Mouse (Mus musculus): ENCODE results near the gene Myh7b.

Gene Myh7b

GRCm38 (mm10) chr2:155610978-155611377 is at the start of gene Myh7b:
Gene Myh7b, plus strand, starts transcription at chr2:155611212.
- no peak for DNase-seq (ENCODE audit: low spot score)

GRCm38 (mm10) chr2:155562209-155562608 is 48.8 kb upstream of the Myh7b start:
- no peak for DNase-seq (ENCODE audit: low spot score)

- DNase-seq (ENCODE audit: low spot score), result no peak
Measured at GRCm38 (mm10) chr2:155562934-155563333, 48.1 kb upstream of the Myh7b start.

GRCm38 (mm10) chr2:155567751-155568150 is 43.3 kb upstream of the Myh7b start:
- no peak for DNase-seq (ENCODE audit: low spot score)

GRCm38 (mm10) chr2:155569223-155569807 is 41.7 kb upstream of the Myh7b start:
- no peak for DNase-seq (ENCODE audit: low spot score)

GRCm38 (mm10) chr2:155573001-155573400 is 38.0 kb upstream of the Myh7b start:
- no peak for DNase-seq (ENCODE audit: low spot score)

GRCm38 (mm10) chr2:155573996-155574395 is 37.0 kb upstream of the Myh7b start:
- no peak for DNase-seq (ENCODE audit: low spot score)

GRCm38 (mm10) chr2:155574700-155575099 is 36.3 kb upstream of the Myh7b start:
- DNase-seq (ENCODE audit: low spot score), result no peak

- DNase-seq (ENCODE audit: low spot score), result no peak
Measured at GRCm38 (mm10) chr2:155576656-155577055, 34.4 kb upstream of the Myh7b start.

- DNase-seq (ENCODE audit: low spot score), result no peak
Measured at GRCm38 (mm10) chr2:155580331-155580730, 30.7 kb upstream of the Myh7b start.

- no peak for DNase-seq (ENCODE audit: low spot score)
Measured at GRCm38 (mm10) chr2:155582384-155582995, 28.5 kb upstream of the Myh7b start.

- no peak for DNase-seq (ENCODE audit: low spot score)
Measured at GRCm38 (mm10) chr2:155582996-155583395, 28.0 kb upstream of the Myh7b start.

GRCm38 (mm10) chr2:155583927-155584530 is 27.0 kb upstream of the Myh7b start:
- DNase-seq (ENCODE audit: low spot score), result no peak

- no peak for DNase-seq (ENCODE audit: low spot score)
Measured at GRCm38 (mm10) chr2:155585082-155585481, 25.9 kb upstream of the Myh7b start.

- no peak for DNase-seq (ENCODE audit: low spot score)
Measured at GRCm38 (mm10) chr2:155585486-155585885, 25.5 kb upstream of the Myh7b start.

- no peak for DNase-seq (ENCODE audit: low spot score)
Measured at GRCm38 (mm10) chr2:155588136-155588535, 22.9 kb upstream of the Myh7b start.

- DNase-seq (ENCODE audit: low spot score), result no peak
Measured at GRCm38 (mm10) chr2:155589521-155589920, 21.5 kb upstream of the Myh7b start.

GRCm38 (mm10) chr2:155590876-155591275 is 20.1 kb upstream of the Myh7b start:
- DNase-seq (ENCODE audit: low spot score), result no peak

GRCm38 (mm10) chr2:155591676-155592075 is 19.3 kb upstream of the Myh7b start:
- DNase-seq (ENCODE audit: low spot score), result no peak

- DNase-seq (ENCODE audit: low spot score), result peak; percentile 98
Measured at GRCm38 (mm10) chr2:155592137-155592853, 18.7 kb upstream of the Myh7b start, which contains the start of gene Gss. Gene Gss, minus strand, starts transcription at chr2:155592810.

- no peak for DNase-seq (ENCODE audit: low spot score)
Measured at GRCm38 (mm10) chr2:155592854-155593283, 18.1 kb upstream of the Myh7b start.

- no peak for DNase-seq (ENCODE audit: low spot score)
Measured at GRCm38 (mm10) chr2:155595516-155595915, 15.5 kb upstream of the Myh7b start.

GRCm38 (mm10) chr2:155603707-155604106 is 7.3 kb upstream of the Myh7b start:
- DNase-seq (ENCODE audit: low spot score), result no peak
